Comparison of ENCODE assay signal across 17 mouse cellular contexts in the genomic region with DNA sequence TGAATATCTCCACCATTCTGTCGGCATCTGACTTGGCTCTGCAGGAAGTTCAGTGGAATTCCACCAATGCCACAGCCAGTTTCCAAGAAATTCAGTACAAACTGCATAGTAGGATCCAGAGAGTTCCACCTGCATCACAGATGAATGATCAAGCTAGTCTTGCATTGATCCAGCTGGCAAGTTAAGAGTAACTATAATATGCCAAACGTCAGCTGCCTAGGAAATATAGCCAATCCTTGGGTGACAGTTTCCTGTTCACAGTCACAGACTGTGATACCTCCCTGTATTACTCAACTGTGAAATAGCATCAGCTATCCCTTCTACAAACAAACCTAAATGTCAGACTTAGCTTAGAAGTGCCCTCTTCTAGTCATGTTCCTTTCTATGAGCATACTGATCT.
"Had no signal": no experiment of that assay in that cellular context is flagged by ENCODE, and none has a peak within 500 bp of the region (broad histone marks: within the 10 kb centered on the region; RNA-seq: fewer than 3 reads in every experiment).

No protein-coding gene starts in this region.

- H3K4me3 ChIP-seq: lung, embryonic 15.5 days; megakaryocyte, embryonic 14.5 days; midbrain, embryonic 13.5 days; midbrain, embryonic 15.5 days; neural tube, embryonic 12.5 days; stomach, embryonic 15.5 days had no signal

- DNase-seq: lung, adult 2 months; lung, postnatal 14 days; lung, postnatal 36 days; right cerebral cortex, postnatal 14 days; thymus, adult 2 months; thymus, postnatal 25 days; thymus, postnatal 4 days had no signal

- H3K36me3 ChIP-seq: lung, embryonic 15.5 days; midbrain, embryonic 13.5 days; midbrain, embryonic 15.5 days; neural tube, embryonic 12.5 days; stomach, embryonic 15.5 days had no signal

- H3K27ac ChIP-seq: lung, embryonic 15.5 days; macrophage; midbrain, embryonic 13.5 days; midbrain, embryonic 15.5 days; neural tube, embryonic 12.5 days; stomach, embryonic 15.5 days; stomach, postnatal 0 days had no signal

- H3K4me2 ChIP-seq: lung, embryonic 15.5 days; midbrain, embryonic 11.5 days; midbrain, embryonic 13.5 days; midbrain, embryonic 15.5 days; neural tube, embryonic 12.5 days; stomach, embryonic 15.5 days had no signal

- H3K9ac ChIP-seq: lung, embryonic 15.5 days; midbrain, embryonic 13.5 days; midbrain, embryonic 15.5 days; neural tube, embryonic 12.5 days; stomach, embryonic 15.5 days had no signal

- H3K4me1 ChIP-seq: lung, embryonic 15.5 days; megakaryocyte, embryonic 14.5 days; midbrain, embryonic 13.5 days; midbrain, embryonic 15.5 days; neural tube, embryonic 12.5 days; stomach, embryonic 15.5 days had no signal

- ATAC-seq: lung, postnatal 0 days; midbrain, embryonic 13.5 days; midbrain, embryonic 15.5 days had no signal

- H3K27me3 ChIP-seq: lung, embryonic 15.5 days; megakaryocyte, embryonic 14.5 days; midbrain, embryonic 13.5 days; midbrain, embryonic 15.5 days; neural tube, embryonic 12.5 days; stomach, embryonic 15.5 days had no signal

- H3K9me3 ChIP-seq: lung, embryonic 15.5 days; midbrain, embryonic 13.5 days; midbrain, embryonic 15.5 days; neural tube, embryonic 12.5 days; stomach, embryonic 15.5 days had no signal
